Mouse (Mus musculus) limb, embryonic 13.5 days (tissue): ENCODE data around the gene Phf21a. TPM values are rescaled to one million over a fixed set of nuclear protein-coding genes. Genes with fewer than 3 reads are reported as not detected.

Experiments
- ATAC-seq: fragments of 200-750 bp; cut with Nextera tagmentation; 2 replicates; pipeline ENCODE4 v1.8.0; 2017; ENCODE audit warnings: low read depth, moderate number of reproducible peaks, moderate TSS enrichment; ENCODE audit not compliant: low FRiP score
- H3K27ac ChIP-seq: fragments of 300-500 bp; sonication (generic); 2 replicates; pipeline ENCODE4 v1.5.1; 2015; ENCODE audit warnings: inconsistent platforms, mild to moderate bottlenecking, moderate library complexity
- H3K27me3 ChIP-seq: fragments of 300-500 bp; sonication (generic); 2 replicates; pipeline ENCODE4 v1.6.1; 2015; ENCODE audit warnings: mild to moderate bottlenecking, inconsistent platforms
- H3K36me3 ChIP-seq: fragments of 300-500 bp; sonication (generic); 2 replicates; pipeline ENCODE4 v1.6.1; 2015; ENCODE audit warnings: inconsistent platforms, mild to moderate bottlenecking, moderate library complexity
- H3K4me1 ChIP-seq: fragments of 300-500 bp; sonication (generic); 2 replicates; pipeline ENCODE4 v1.6.1; 2015; ENCODE audit warnings: inconsistent platforms
- H3K4me2 ChIP-seq: fragments of 300-500 bp; sonication (generic); replicated peaks from 2 replicates; pipeline ENCODE4 v1.6.1; 2015; ENCODE audit warnings: inconsistent platforms, mild to moderate bottlenecking, moderate library complexity
- H3K4me3 ChIP-seq: fragments of 300-500 bp; sonication (generic); 2 replicates; pipeline ENCODE4 v1.5.1; 2015; ENCODE audit warnings: moderate library complexity, mild to moderate bottlenecking, inconsistent platforms
- H3K9ac ChIP-seq: fragments of 300-500 bp; sonication (generic); 2 replicates; pipeline ENCODE4 v1.6.1; 2015; ENCODE audit warnings: mild to moderate bottlenecking, inconsistent platforms
- H3K9me3 ChIP-seq: fragments of 300-500 bp; sonication (generic); 2 replicates; pipeline ENCODE4 v1.6.1; 2016; ENCODE audit warnings: inconsistent platforms
- WGBS: fragments of 180-500 bp; shearing (Covaris S2); methylation state at CpG from one replicate; pipeline ENCODE4 v1.1.7; 2015; 5-methylcytosine and 5-hydroxymethylcytosine counted together
- polyA plus RNA-seq: library from polyadenylated mRNA; unstranded; fragments of >200 nt; fragmentation: Nextera tagmentation; extraction: Ambion mirVana; gene quantifications from 2 replicates; pipeline ENCODE4 v1.2.1, GENCODE M21; 2015

Phf21a gene
- 38.9 and 46.8 TPM in 2 replicates for polyA plus RNA-seq

DNA sequence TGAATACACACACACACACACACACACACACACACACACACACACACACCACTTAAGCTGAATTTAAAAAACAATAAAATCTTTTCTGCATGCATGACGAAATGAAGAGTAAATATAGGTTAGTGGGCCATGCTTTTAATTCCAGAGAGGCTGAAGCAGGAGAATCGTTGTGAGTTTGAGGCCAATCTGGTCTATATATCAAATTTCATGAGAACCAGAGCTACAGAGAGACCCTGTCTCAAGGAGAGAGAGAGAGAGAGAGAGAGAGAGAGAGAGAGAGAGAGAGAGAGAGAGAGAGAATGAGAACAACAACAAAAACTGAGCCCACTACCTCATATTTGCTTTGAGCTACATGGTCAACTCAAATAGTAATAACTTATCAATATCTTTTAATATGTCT, at the start of gene Phf21a:
Phf21a (plus strand) TSS at position 301 of the 400 bp plus-strand sequence.
- Histone ChIP-seq H3K4me3 (no peak within 1 kb of the TSS), H3K36me3 (no peaks in the 10 kb centered on the region), H3K4me1 (no peaks in the 10 kb centered on the region), H3K27ac (no peak within 1 kb of the TSS), H3K9ac (no peak within 1 kb of the TSS), H3K27me3 (no peaks in the 10 kb centered on the region; the same call in 1 of the 2 replicates), H3K9me3 (no peaks in the 10 kb centered on the region), H3K4me2 (no peak within 1 kb of the TSS)
- WGBS = 64% methylated on average over 2 of the region's 2 CpGs
- ATAC-seq = no peak

DNA sequence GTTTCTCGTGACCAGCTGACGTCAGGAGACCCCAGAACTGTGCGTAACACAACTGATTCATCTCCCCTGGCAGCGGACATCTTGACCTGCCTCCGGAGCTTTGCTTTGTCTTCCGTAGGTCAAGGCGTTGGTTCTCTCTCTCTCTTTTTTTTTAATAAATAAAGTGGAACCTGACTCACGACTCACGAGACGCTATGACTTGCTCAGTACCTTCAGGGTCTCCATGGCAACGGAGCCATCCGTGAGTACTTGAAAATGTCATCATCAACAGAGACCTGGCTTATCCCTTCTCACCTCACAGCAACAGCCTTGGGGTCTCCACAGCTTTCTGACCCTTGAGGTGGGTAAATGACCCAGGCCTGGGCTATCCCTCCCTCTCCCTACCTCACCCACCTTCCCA, 49.6 kb upstream of the Phf21a start:
- Histone ChIP-seq H3K9me3 (no peaks in the 10 kb centered on the region), H3K27ac (no peak overlapping the region), H3K27me3 (no peaks in the 10 kb centered on the region; the same call in 1 of the 2 replicates), H3K9ac (no peak overlapping the region), H3K4me1 (peaks cover 4% of the 10 kb centered on the region; the same call in 1 of the 2 replicates), H3K4me3 (no peak overlapping the region), H3K36me3 (no peaks in the 10 kb centered on the region), H3K4me2 (no peak overlapping the region)
- WGBS = 87% methylated on average over 12 of the region's 12 CpGs
- no peak for ATAC-seq

DNA sequence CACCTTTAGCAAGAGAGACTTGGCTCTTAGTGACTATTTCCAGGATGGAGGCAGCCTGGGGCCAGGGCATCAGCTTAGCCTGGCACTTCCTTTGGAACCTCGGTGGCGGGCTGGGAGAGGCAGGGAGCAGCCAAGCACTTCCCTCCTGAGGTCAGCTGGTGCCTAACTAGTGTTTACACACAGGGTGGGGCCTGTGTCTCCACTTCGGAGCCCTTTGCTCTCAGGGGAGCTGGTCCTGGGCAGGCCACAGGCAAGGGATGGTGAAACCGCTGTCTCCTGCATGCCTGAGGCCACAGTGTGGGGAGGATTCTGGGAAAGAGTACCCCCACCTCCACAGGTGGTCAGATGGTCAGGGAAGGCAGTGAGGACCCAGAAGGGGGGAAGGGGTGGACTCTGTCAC, 45.3 kb upstream of the Phf21a start:
- H3K4me2 ChIP-seq = no peak overlapping the region
- H3K9me3 ChIP-seq = no peaks in the 10 kb centered on the region
- 21% methylated on average over 4 of the region's 4 CpGs for WGBS
- H3K4me1 ChIP-seq = peaks cover 7% of the 10 kb centered on the region; the same call in 1 of the 2 replicates
- no peak overlapping the region for H3K4me3 ChIP-seq
- ATAC-seq = no peak
- peaks cover 5% of the 10 kb centered on the region for H3K27me3 ChIP-seq
- no peak overlapping the region for H3K27ac ChIP-seq
- no peaks in the 10 kb centered on the region for H3K36me3 ChIP-seq
- H3K9ac ChIP-seq = no peak overlapping the region

DNA sequence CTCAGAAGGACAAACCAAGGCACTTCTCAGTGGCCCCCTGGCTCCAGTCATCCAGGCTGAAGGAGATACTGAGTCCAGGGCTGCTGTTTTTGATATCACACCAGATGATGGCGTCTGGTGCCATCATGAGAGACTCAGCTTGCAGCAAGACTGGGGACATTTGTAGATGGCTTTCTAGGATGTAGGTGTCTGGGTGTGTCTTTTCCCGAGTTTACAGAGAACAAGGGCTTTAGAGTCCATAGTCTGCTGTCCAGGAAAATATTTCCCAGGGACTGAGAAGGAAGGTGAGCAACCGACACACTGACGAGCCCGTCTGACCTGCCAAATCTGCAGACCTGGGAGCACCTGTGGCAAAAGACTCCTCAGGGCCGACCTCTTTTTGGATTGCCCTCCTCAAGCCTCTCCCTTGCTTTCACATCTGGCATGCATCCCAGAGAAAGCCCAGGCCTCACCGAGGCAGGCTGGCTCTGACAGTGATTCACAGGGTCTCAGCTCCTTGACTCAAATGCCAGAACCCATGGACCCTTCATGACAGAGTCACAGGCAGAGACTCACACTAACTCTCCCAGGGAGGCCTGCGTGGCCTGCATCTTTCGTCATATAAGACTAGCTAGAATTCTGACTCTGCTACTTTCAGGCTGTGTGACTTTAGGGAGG, 44.8 kb upstream of the Phf21a start:
- Histone ChIP-seq H3K4me2 (no peak overlapping the region), H3K4me1 (peaks cover 7% of the 10 kb centered on the region; the same call in 1 of the 2 replicates), H3K4me3 (no peak overlapping the region), H3K9me3 (no peaks in the 10 kb centered on the region), H3K9ac (no peak overlapping the region), H3K36me3 (no peaks in the 10 kb centered on the region), H3K27ac (no peak overlapping the region), H3K27me3 (peaks cover 6% of the 10 kb centered on the region)
- 61% methylated on average over 9 of the region's 9 CpGs for WGBS
- no peak for ATAC-seq

DNA sequence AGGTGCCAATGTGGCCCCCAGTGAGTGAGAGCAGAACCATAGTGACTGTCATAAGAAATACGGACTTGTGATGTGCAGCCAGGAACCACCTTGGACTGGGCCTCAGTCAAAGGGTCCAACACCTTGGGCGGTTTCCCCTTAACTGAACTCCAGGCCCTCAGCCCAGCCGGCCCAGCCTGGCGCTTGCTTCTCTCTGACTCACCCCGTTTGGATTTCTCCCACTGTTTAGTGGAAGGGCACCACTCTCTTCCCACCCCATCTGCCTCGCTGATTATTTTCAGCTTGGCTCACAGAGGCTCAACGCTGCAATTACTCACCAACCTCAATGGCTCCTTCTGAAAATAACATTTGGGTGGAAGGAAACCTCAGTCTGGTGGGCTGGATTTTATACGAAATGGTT, 40.7 kb upstream of the Phf21a start:
- Histone ChIP-seq H3K27me3 (peaks cover 17% of the 10 kb centered on the region), H3K36me3 (no peaks in the 10 kb centered on the region), H3K9me3 (no peaks in the 10 kb centered on the region), H3K4me2 (no peak overlapping the region), H3K27ac (no peak overlapping the region), H3K9ac (no peak overlapping the region), H3K4me3 (no peak overlapping the region), H3K4me1 (peaks cover 25% of the 10 kb centered on the region)
- no peak for ATAC-seq
- WGBS = 80% methylated on average over 8 of the region's 8 CpGs

DNA sequence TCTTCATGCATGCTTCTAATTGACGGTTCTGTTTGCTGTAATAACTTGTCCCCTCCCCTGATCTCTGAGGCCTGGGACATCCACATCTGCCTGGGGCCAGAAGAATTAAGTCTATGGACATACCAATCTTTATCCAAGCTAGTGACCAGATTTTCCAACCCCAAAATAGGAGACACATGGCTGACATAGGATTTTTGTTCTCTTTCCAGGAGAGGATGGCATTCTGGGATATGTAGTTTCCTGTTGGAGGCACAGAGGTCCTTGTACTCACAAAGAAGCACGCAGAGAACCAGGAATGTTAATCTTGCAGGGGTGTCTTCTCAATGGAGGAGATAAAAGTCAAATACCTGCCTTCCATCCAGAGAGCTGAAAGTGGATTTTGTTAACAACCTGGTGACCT, 40.2 kb upstream of the Phf21a start:
- WGBS = 45% methylated on average over 2 of the region's 2 CpGs
- Histone ChIP-seq H3K36me3 (no peaks in the 10 kb centered on the region), H3K4me3 (no peak overlapping the region), H3K9me3 (no peaks in the 10 kb centered on the region), H3K4me2 (no peak overlapping the region), H3K27ac (no peak overlapping the region), H3K9ac (no peak overlapping the region), H3K27me3 (peaks cover 17% of the 10 kb centered on the region), H3K4me1 (peaks cover 31% of the 10 kb centered on the region)
- ATAC-seq = no peak

DNA sequence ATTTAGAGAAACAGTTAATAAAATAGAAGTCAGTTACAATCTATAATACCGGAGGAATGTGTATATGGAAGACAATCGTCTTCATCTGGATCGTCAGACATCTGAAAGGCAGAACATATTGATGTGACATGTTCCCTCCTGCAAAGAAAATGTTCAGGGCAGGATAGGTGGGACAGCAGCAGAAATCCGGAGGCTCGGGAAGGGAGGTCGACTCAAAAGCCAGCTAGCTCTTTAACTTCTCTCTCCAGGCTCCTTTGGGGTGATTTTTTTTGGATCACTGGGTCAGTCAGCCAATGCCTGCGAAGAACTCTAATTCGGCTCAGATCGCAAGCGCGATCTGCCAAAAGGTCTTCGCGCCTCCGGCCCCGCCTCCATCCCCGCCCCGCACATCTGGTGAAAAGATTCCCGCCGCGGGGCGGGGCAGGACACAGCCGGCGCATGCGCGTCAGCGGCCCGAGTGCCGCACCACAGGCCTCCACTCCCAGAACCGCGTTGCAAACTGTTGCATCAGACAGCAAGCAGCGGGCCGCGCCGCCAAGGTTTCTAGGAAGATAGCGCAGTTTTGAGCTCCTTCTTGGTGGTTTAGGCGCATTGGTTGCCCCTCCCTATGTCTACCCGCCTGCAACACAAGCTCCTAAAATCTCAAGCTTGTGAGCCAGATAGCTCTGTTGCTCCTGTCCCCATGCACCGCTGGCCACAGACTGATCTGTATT, 37.7 kb upstream of the Phf21a start:
- H3K4me1 ChIP-seq = peaks cover 42% of the 10 kb centered on the region
- H3K4me2 ChIP-seq = peak overlapping the region; percentile 71
- no peaks in the 10 kb centered on the region for H3K9me3 ChIP-seq
- ATAC-seq = peak; percentile 81
- H3K4me3 ChIP-seq = peak overlapping the region; percentile 40
- H3K27ac ChIP-seq = peak overlapping the region; percentile 98
- no peaks in the 10 kb centered on the region for H3K36me3 ChIP-seq
- 2% methylated on average over 38 of the region's 38 CpGs for WGBS
- H3K9ac ChIP-seq = peak overlapping the region; percentile 65
- H3K27me3 ChIP-seq = peaks cover 27% of the 10 kb centered on the region

DNA sequence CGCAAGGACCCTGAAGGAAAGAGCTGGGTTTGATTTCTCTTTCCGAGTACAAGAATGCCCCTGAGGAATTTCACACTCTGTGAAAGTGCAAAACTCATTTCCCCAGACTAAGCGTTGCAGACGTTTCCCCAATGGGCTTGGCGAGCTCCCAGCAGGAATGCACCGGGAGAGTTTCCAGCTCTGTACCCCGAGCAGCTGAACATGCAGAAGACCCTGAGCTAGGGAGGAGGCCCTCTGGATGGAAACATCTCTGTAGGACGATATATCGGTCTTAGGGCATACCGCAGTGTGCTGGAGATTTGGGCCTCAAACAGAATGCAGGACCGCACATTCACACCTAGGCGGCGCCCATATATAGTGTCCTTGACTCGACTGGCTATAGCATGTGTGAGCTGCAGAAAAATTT, 37.1 kb upstream of the Phf21a start:
- Histone ChIP-seq H3K4me1 (peaks cover 44% of the 10 kb centered on the region), H3K9me3 (no peaks in the 10 kb centered on the region), H3K27me3 (peaks cover 33% of the 10 kb centered on the region), H3K36me3 (no peaks in the 10 kb centered on the region), H3K4me3 (peak overlapping the region; percentile 40), H3K4me2 (peak overlapping the region; percentile 71), H3K27ac (peak overlapping the region; percentile 98), H3K9ac (peak overlapping the region; percentile 65)
- peak; percentile 26; the same call in 1 of the 2 replicates for ATAC-seq
- 2% methylated on average over 14 of the region's 14 CpGs for WGBS

DNA sequence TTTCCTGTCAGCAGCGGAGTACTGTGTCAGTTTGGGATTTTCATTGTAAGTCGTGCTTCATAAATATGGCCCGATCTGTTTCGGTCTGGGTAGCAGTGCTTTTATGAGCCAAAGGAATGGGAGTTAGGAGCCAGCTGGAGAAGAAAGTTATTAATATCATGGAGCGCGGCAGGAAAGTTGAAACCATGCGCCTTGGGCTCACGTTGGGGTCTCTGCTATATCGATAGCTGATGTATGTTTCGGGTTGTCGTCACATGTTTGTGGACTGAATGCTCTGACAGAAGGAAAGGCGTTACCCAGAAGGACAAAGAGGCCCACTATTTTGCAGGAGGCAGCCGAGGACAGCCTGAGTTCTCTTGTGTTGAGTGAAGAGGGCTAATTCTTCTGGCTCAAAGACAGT, 36.2 kb upstream of the Phf21a start:
- H3K9me3 ChIP-seq = no peaks in the 10 kb centered on the region
- H3K4me1 ChIP-seq = peaks cover 44% of the 10 kb centered on the region
- peak overlapping the region; percentile 71 for H3K4me2 ChIP-seq
- H3K36me3 ChIP-seq = no peaks in the 10 kb centered on the region
- H3K4me3 ChIP-seq = no peak overlapping the region
- peak overlapping the region; percentile 98 for H3K27ac ChIP-seq
- ATAC-seq = no peak
- WGBS = 44% methylated on average over 13 of the region's 13 CpGs
- no peak overlapping the region for H3K9ac ChIP-seq
- peaks cover 39% of the 10 kb centered on the region for H3K27me3 ChIP-seq

DNA sequence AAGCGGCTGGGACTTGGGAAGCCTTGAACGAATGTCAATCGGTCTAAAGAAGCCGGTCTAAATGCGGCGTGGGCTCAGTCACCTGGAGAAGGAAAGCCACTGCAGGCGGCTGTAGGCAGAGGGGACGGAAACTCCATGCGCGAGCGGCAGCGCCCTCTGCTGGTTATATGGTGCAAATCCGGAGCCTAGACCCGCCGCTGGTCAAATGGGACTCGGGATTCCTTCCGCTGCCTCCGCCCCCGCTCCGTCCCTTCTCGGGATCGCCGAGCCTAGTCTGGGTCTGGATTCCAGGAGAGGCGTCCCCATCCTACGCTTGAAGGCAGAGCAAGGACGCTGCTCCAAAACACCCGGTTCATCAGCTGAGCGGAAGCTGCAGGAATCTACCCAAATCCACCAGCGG, 34.4 kb upstream of the Phf21a start:
- under 1% methylated on average over 29 of the region's 29 CpGs for WGBS
- Histone ChIP-seq H3K9me3 (no peaks in the 10 kb centered on the region), H3K4me3 (peak overlapping the region; percentile 70), H3K4me1 (peaks cover 44% of the 10 kb centered on the region), H3K27ac (no peak overlapping the region), H3K9ac (peak overlapping the region; percentile 79), H3K4me2 (peak overlapping the region; percentile 93), H3K36me3 (no peaks in the 10 kb centered on the region), H3K27me3 (peaks cover 40% of the 10 kb centered on the region)
- 0 out of 2 replicates have a peak, but pooled peaks have one; percentile 33 for ATAC-seq

DNA sequence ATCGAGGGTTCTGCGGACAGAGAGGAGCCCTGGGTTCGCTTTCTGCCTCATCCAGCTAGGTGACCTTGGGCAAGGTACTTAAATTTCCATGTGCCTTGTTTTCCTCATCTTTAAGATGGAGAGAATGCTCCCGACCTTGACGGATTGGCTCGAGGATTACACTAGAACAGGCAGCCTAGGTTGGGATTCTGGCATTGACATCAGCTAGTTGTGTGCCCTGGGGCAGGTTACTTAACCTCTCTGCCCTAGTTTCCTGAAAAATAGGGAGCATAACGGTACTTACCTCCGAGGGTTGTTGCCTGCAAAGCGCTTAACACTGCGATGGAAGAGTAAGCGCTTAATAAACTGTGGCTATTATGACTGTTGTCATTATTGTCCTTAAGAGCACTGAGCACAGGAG, 34.0 kb upstream of the Phf21a start:
- 2% methylated on average over 11 of the region's 11 CpGs for WGBS
- Histone ChIP-seq H3K4me1 (peaks cover 44% of the 10 kb centered on the region), H3K36me3 (no peaks in the 10 kb centered on the region), H3K9ac (peak overlapping the region; percentile 79), H3K27ac (no peak overlapping the region), H3K4me2 (peak overlapping the region; percentile 93), H3K4me3 (peak overlapping the region; percentile 70), H3K9me3 (no peaks in the 10 kb centered on the region), H3K27me3 (peaks cover 39% of the 10 kb centered on the region)
- no peak for ATAC-seq

DNA sequence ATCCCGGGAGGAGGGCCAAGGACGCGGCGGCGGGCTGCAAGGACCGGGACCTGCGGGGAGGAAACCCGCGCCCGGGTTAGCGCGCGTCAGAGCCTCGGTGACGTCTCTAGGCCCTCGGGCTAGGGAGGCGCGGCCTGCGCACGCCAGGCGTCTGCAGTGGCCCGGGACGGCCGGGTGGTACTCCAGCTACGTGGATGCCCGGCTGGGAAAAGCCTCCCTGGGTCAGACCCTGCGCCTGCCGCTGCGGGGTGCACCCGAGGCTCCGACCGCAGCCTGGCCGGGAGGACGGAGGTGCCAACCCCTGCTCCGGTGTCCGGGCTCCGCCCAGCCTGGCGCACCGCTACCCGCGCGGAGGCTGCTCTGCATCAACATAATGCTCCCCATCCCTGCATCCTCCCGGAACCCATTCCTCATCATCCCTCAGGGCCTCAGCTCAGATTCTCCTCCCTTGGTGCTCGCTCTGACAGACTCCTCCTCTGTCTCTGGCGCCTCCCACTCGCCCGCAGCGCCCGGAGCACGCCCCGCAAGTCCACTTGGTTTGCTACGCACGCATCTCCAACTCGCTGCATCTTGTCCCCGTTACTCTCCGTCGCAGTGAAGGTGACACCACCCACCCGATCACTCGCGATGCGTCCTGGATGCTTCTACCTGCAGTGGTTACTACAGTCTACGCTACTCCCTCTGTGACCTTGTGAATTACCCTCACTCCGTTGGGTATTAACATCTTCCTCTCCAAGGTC, 33.3 kb upstream of the Phf21a start:
- peak; percentile 16 for ATAC-seq
- Histone ChIP-seq H3K4me3 (peak overlapping the region; percentile 70), H3K9me3 (no peaks in the 10 kb centered on the region), H3K4me1 (peaks cover 44% of the 10 kb centered on the region), H3K36me3 (no peaks in the 10 kb centered on the region), H3K27ac (no peak overlapping the region), H3K27me3 (peaks cover 32% of the 10 kb centered on the region), H3K9ac (peak overlapping the region; percentile 79), H3K4me2 (peak overlapping the region; percentile 93)
- under 1% methylated on average over 63 of the region's 63 CpGs for WGBS
